16 mouse cellular contexts compared by ENCODE assay signal in genomic region chr9:57652855-57653254, GRCm38 (mm10). TPM values are rescaled to one million over a fixed set of nuclear protein-coding genes. Genes with fewer than 3 reads are reported as not detected.
DNase-seq lines count a peak whose midpoint lies in the region; ATAC-seq and TF ChIP-seq lines count a peak whose summit lies in the region.
"Had no signal": no experiment of that assay in that cellular context is flagged by ENCODE, and none has a peak within 500 bp of the region (broad histone marks: within the 10 kb centered on the region; RNA-seq: fewer than 3 reads in every experiment).

No protein-coding gene starts in this region.

- TF ChIP-seq CTCF in stomach, postnatal 0 days (IDR thresholded peaks at IDR 0.05; ENCODE audit: low read depth), result no peak

- H3K27ac ChIP-seq in hindbrain, embryonic 11.5 days (ENCODE audit: low read depth, low read length), result 0 out of 2 replicates have a peak overlapping the region, but pooled peaks have one; percentile 4
- no peak overlapping the region for H3K27ac ChIP-seq in hindbrain, embryonic 12.5 days
- no peak overlapping the region; the same call in 1 of the 2 replicates for H3K27ac ChIP-seq in stomach, embryonic 14.5 days (ENCODE audit: low read length)
- no peak overlapping the region for H3K27ac ChIP-seq in stomach, postnatal 0 days (replicated peaks)
- H3K27ac ChIP-seq: embryonic facial prominence, embryonic 13.5 days had no signal

- no peaks in the 10 kb centered on the region; the same call in 1 of the 2 replicates for H3K4me1 ChIP-seq in hindbrain, embryonic 11.5 days (replicated peaks; ENCODE audit: control insufficient read depth, insufficient read depth, low read length)
- peaks cover 19% of the 10 kb centered on the region for H3K4me1 ChIP-seq in hindbrain, embryonic 12.5 days
- peaks cover 5% of the 10 kb centered on the region; the same call in 1 of the 2 replicates for H3K4me1 ChIP-seq in stomach, embryonic 14.5 days (ENCODE audit: control insufficient read depth, insufficient read depth, low read length)
- H3K4me1 ChIP-seq in stomach, postnatal 0 days (replicated peaks; ENCODE audit: control insufficient read depth, insufficient read depth), result no peaks in the 10 kb centered on the region

- 8% methylated on average over 3 of the region's 3 CpGs for WGBS in hindbrain, embryonic 11.5 days
- 14% methylated on average over 3 of the region's 3 CpGs for WGBS in hindbrain, embryonic 12.5 days
- 44% methylated on average over 3 of the region's 3 CpGs for WGBS in stomach, embryonic 14.5 days
- 52% methylated on average over 3 of the region's 3 CpGs for WGBS in stomach, postnatal 0 days

- H3K36me3 ChIP-seq in hindbrain, embryonic 11.5 days (ENCODE audit: control insufficient read depth, insufficient read depth, low read length), result no peaks in the 10 kb centered on the region
- H3K36me3 ChIP-seq in hindbrain, embryonic 12.5 days, result no peaks in the 10 kb centered on the region
- no peaks in the 10 kb centered on the region for H3K36me3 ChIP-seq in stomach, embryonic 14.5 days (ENCODE audit: control insufficient read depth, insufficient read depth, low read length)
- no peaks in the 10 kb centered on the region for H3K36me3 ChIP-seq in stomach, postnatal 0 days (ENCODE audit: control insufficient read depth, insufficient read depth, low read length)
- H3K36me3 ChIP-seq: embryonic facial prominence, embryonic 13.5 days had no signal

- ATAC-seq in hindbrain, embryonic 11.5 days (ENCODE audit: low FRiP score), result peak; percentile 28; the same call in 1 of the 2 replicates
- ATAC-seq in hindbrain, embryonic 12.5 days (ENCODE audit: low FRiP score), result no peak
- no peak for ATAC-seq in stomach, embryonic 14.5 days (ENCODE audit: insufficient number of reproducible peaks, insufficient read depth, low FRiP score, low read depth)
- no peak for ATAC-seq in stomach, postnatal 0 days (ENCODE audit: low FRiP score, low TSS enrichment)

- H3K9ac ChIP-seq in hindbrain, embryonic 11.5 days (ENCODE audit: low read depth, low read length), result no peak overlapping the region
- H3K9ac ChIP-seq in hindbrain, embryonic 12.5 days, result no peak overlapping the region; the same call in 1 of the 2 replicates
- 0 out of 2 replicates have a peak overlapping the region, but pooled peaks have one; percentile 2 for H3K9ac ChIP-seq in stomach, embryonic 14.5 days (replicated peaks; ENCODE audit: low read depth, low read length)
- H3K9ac ChIP-seq in stomach, postnatal 0 days (ENCODE audit: low read length), result no peak overlapping the region
- H3K9ac ChIP-seq: embryonic facial prominence, embryonic 13.5 days had no signal

- DNase-seq in hindbrain, embryonic 11.5 days (ENCODE audit: low spot score), result no peak
- no peak for DNase-seq in stomach, postnatal 0 days (ENCODE audit: low spot score)
- peak; percentile 41 for DNase-seq in embryo, embryonic 11 days
- DNase-seq in thymus, postnatal 36 days, result peak; percentile 39 to 53
- no peak for DNase-seq in lung, postnatal 10 days
- no peak for DNase-seq in adipocyte (ENCODE audit: low spot score)
- DNase-seq: adrenal gland, postnatal 36 days; cerebellum, adult 9-10 months; kidney, postnatal 10 days; layer of hippocampus, postnatal 36 days had no signal

- H3K4me2 ChIP-seq in hindbrain, embryonic 11.5 days (replicated peaks; ENCODE audit: low read depth, low read length), result no peak overlapping the region
- no peak overlapping the region for H3K4me2 ChIP-seq in hindbrain, embryonic 12.5 days (replicated peaks)
- H3K4me2 ChIP-seq in stomach, embryonic 14.5 days (replicated peaks; ENCODE audit: low read depth, low read length), result peak overlapping the region; percentile 7; the same call in 1 of the 2 replicates
- H3K4me2 ChIP-seq in stomach, postnatal 0 days (replicated peaks; ENCODE audit: low read depth), result no peak overlapping the region
- H3K4me2 ChIP-seq: embryonic facial prominence, embryonic 13.5 days had no signal

- no peak for TF ChIP-seq EP300 in stomach, postnatal 0 days (optimal IDR thresholded peaks at IDR 0.05)

- H3K27me3 ChIP-seq in hindbrain, embryonic 11.5 days (ENCODE audit: control insufficient read depth, insufficient read depth, low read length), result no peaks in the 10 kb centered on the region
- H3K27me3 ChIP-seq in hindbrain, embryonic 12.5 days, result peaks cover 9% of the 10 kb centered on the region; the same call in 1 of the 2 replicates
- H3K27me3 ChIP-seq in stomach, embryonic 14.5 days (ENCODE audit: control insufficient read depth, insufficient read depth, low read length), result no peaks in the 10 kb centered on the region
- H3K27me3 ChIP-seq in stomach, postnatal 0 days (ENCODE audit: control insufficient read depth, insufficient read depth, low read length), result no peaks in the 10 kb centered on the region

- H3K9me3 ChIP-seq in hindbrain, embryonic 11.5 days (ENCODE audit: control insufficient read depth, low read length), result no peaks in the 10 kb centered on the region
- H3K9me3 ChIP-seq in hindbrain, embryonic 12.5 days (replicated peaks), result no peaks in the 10 kb centered on the region
- no peaks in the 10 kb centered on the region for H3K9me3 ChIP-seq in stomach, embryonic 14.5 days (ENCODE audit: control insufficient read depth, low read depth, low read length)
- H3K9me3 ChIP-seq in stomach, postnatal 0 days (ENCODE audit: control insufficient read depth, low read length), result no peaks in the 10 kb centered on the region
- H3K9me3 ChIP-seq: embryonic facial prominence, embryonic 13.5 days had no signal

- H3K4me3 ChIP-seq in hindbrain, embryonic 11.5 days (ENCODE audit: low read depth, low read length), result no peak overlapping the region
- no peak overlapping the region for H3K4me3 ChIP-seq in hindbrain, embryonic 12.5 days
- H3K4me3 ChIP-seq in stomach, embryonic 14.5 days (ENCODE audit: low read depth, low read length), result no peak overlapping the region
- H3K4me3 ChIP-seq in stomach, postnatal 0 days (ENCODE audit: low read depth, low read length), result no peak overlapping the region
- H3K4me3 ChIP-seq: embryonic facial prominence, embryonic 13.5 days had no signal

RNA-seq across cellular contexts. Expression of gene Csk, which starts 0.6 kb away (rescaled TPM):
- polyA plus RNA-seq in hindbrain, embryonic 11.5 days (2014; fragmentation: Nextera tagmentation; extraction: Ambion mirVana), result 29.4 and 30.7 TPM in 2 replicates
- 38.3 and 41.6 TPM in 2 replicates for polyA plus RNA-seq in hindbrain, embryonic 12.5 days (2016; fragmentation: Nextera tagmentation; extraction: Ambion mirVana)
- 29.1 and 30.9 TPM in 2 replicates for polyA plus RNA-seq in stomach, embryonic 14.5 days (2014; fragmentation: Nextera tagmentation; extraction: Ambion mirVana)
- 20.7 and 23.9 TPM in 2 replicates for polyA plus RNA-seq in stomach, postnatal 0 days (2015; fragmentation: Nextera tagmentation; extraction: Ambion mirVana)

RNA-seq across cellular contexts. Expression of gene Cyp1a2, which starts 30.6 kb away (rescaled TPM):
- polyA plus RNA-seq in hindbrain, embryonic 11.5 days (2014; fragmentation: Nextera tagmentation; extraction: Ambion mirVana), result not detected in 2 replicates
- not detected in 2 replicates for polyA plus RNA-seq in hindbrain, embryonic 12.5 days (2016; fragmentation: Nextera tagmentation; extraction: Ambion mirVana)
- polyA plus RNA-seq in stomach, embryonic 14.5 days (2014; fragmentation: Nextera tagmentation; extraction: Ambion mirVana), result not detected in 2 replicates
- polyA plus RNA-seq in stomach, postnatal 0 days (2015; fragmentation: Nextera tagmentation; extraction: Ambion mirVana), result not detected in 2 replicates
- polyA plus RNA-seq: embryonic facial prominence, embryonic 13.5 days; frontal cortex, adult 2 months; limb, embryonic 14.5 days; neural tube, embryonic 11.5 days had no signal

RNA-seq across cellular contexts. Expression of gene Lman1l, which starts 32.3 kb away (rescaled TPM):
- not detected in 2 replicates for polyA plus RNA-seq in hindbrain, embryonic 11.5 days (2014; fragmentation: Nextera tagmentation; extraction: Ambion mirVana)
- not detected in 2 replicates for polyA plus RNA-seq in hindbrain, embryonic 12.5 days (2016; fragmentation: Nextera tagmentation; extraction: Ambion mirVana)
- polyA plus RNA-seq in stomach, embryonic 14.5 days (2014; fragmentation: Nextera tagmentation; extraction: Ambion mirVana), result not detected in 2 replicates
- polyA plus RNA-seq in stomach, postnatal 0 days (2015; fragmentation: Nextera tagmentation; extraction: Ambion mirVana), result not detected in 2 replicates
- polyA plus RNA-seq: embryonic facial prominence, embryonic 13.5 days; limb, embryonic 14.5 days; neural tube, embryonic 11.5 days had no signal

RNA-seq across cellular contexts. Expression of gene Cyp1a1, which starts 34.9 kb away (rescaled TPM):
- not detected in 2 replicates for polyA plus RNA-seq in hindbrain, embryonic 11.5 days (2014; fragmentation: Nextera tagmentation; extraction: Ambion mirVana)
- polyA plus RNA-seq in hindbrain, embryonic 12.5 days (2016; fragmentation: Nextera tagmentation; extraction: Ambion mirVana), result 0.12 TPM in 1 of 2 replicates, not detected in the other
- polyA plus RNA-seq in stomach, embryonic 14.5 days (2014; fragmentation: Nextera tagmentation; extraction: Ambion mirVana), result not detected in 2 replicates
- polyA plus RNA-seq in stomach, postnatal 0 days (2015; fragmentation: Nextera tagmentation; extraction: Ambion mirVana), result 0.07 and 0.11 TPM in 2 replicates
- polyA plus RNA-seq: embryonic facial prominence, embryonic 13.5 days; neural tube, embryonic 11.5 days had no signal

RNA-seq across cellular contexts. Expression of gene Cplx3, which starts 46.8 kb away (rescaled TPM):
- 0.09 and 0.11 TPM in 2 replicates for polyA plus RNA-seq in hindbrain, embryonic 11.5 days (2014; fragmentation: Nextera tagmentation; extraction: Ambion mirVana)
- polyA plus RNA-seq in hindbrain, embryonic 12.5 days (2016; fragmentation: Nextera tagmentation; extraction: Ambion mirVana), result 0.08 and 0.27 TPM in 2 replicates
- polyA plus RNA-seq in stomach, embryonic 14.5 days (2014; fragmentation: Nextera tagmentation; extraction: Ambion mirVana), result not detected in 2 replicates
- not detected in 2 replicates for polyA plus RNA-seq in stomach, postnatal 0 days (2015; fragmentation: Nextera tagmentation; extraction: Ambion mirVana)
- polyA plus RNA-seq: embryonic facial prominence, embryonic 13.5 days; limb, embryonic 14.5 days had no signal

Comparison
In these comparisons a context has a peak if more than half of its experiments do, and no peak if none do; other contexts are left out.
1. DNase-seq: peak in embryo, embryonic 11 days (single experiment) and thymus, postnatal 36 days (2 of 2); none in hindbrain, embryonic 11.5 days (single experiment), stomach, postnatal 0 days (single experiment), lung, postnatal 10 days (single experiment) and adipocyte (single experiment).